Mouse (Mus musculus): ENCODE results near the gene Ptprn2.

Gene Ptprn2

GRCm38 (mm10) chr12:117127485-117127884 lies 642.0 kb downstream of the Ptprn2 start:
- no peak for DNase-seq (ENCODE audit: low read depth, low spot score)

- no peak for DNase-seq (ENCODE audit: low read depth, low spot score)
Observed at GRCm38 (mm10) chr12:117132095-117132494, 646.6 kb downstream of the Ptprn2 start.

GRCm38 (mm10) chr12:117135205-117135604 lies 649.7 kb downstream of the Ptprn2 start:
- DNase-seq (ENCODE audit: low read depth, low spot score): no peak

- no peak for DNase-seq (ENCODE audit: low read depth, low spot score)
Observed at GRCm38 (mm10) chr12:117136472-117137010, 651.0 kb downstream of the Ptprn2 start.

- DNase-seq (ENCODE audit: low read depth, low spot score): no peak
Observed at GRCm38 (mm10) chr12:117140901-117141300, 655.4 kb downstream of the Ptprn2 start.

GRCm38 (mm10) chr12:117141394-117141793 lies 655.9 kb downstream of the Ptprn2 start:
- no peak for DNase-seq (ENCODE audit: low read depth, low spot score)

- no peak for DNase-seq (ENCODE audit: low read depth, low spot score)
Observed at GRCm38 (mm10) chr12:117149176-117149575, 663.7 kb downstream of the Ptprn2 start.

GRCm38 (mm10) chr12:117150611-117151395 lies 665.3 kb downstream of the Ptprn2 start:
- DNase-seq (ENCODE audit: low read depth, low spot score): no peak

GRCm38 (mm10) chr12:117151611-117152010 lies 666.1 kb downstream of the Ptprn2 start:
- no peak for DNase-seq (ENCODE audit: low read depth, low spot score)

GRCm38 (mm10) chr12:117152366-117153165 lies 667.0 kb downstream of the Ptprn2 start:
- no peak for DNase-seq (ENCODE audit: low read depth, low spot score)

- no peak for DNase-seq (ENCODE audit: low read depth, low spot score)
Observed at GRCm38 (mm10) chr12:117153166-117153480, 667.6 kb downstream of the Ptprn2 start.

- DNase-seq (ENCODE audit: low read depth, low spot score): no peak
Observed at GRCm38 (mm10) chr12:117153671-117154355, 668.3 kb downstream of the Ptprn2 start.

- no peak for DNase-seq (ENCODE audit: low read depth, low spot score)
Observed at GRCm38 (mm10) chr12:117154356-117155243, 669.1 kb downstream of the Ptprn2 start.

GRCm38 (mm10) chr12:117155307-117156220 lies 670.0 kb downstream of the Ptprn2 start:
- DNase-seq (ENCODE audit: low read depth, low spot score): no peak

GRCm38 (mm10) chr12:117156256-117156655 lies 670.7 kb downstream of the Ptprn2 start:
- DNase-seq (ENCODE audit: low read depth, low spot score): no peak

GRCm38 (mm10) chr12:117156786-117157185 lies 671.3 kb downstream of the Ptprn2 start:
- no peak for DNase-seq (ENCODE audit: low read depth, low spot score)

GRCm38 (mm10) chr12:117157249-117157648 lies 671.7 kb downstream of the Ptprn2 start:
- DNase-seq (ENCODE audit: low read depth, low spot score): no peak

- no peak for DNase-seq (ENCODE audit: low read depth, low spot score)
Observed at GRCm38 (mm10) chr12:117157660-117158386, 672.3 kb downstream of the Ptprn2 start.

- no peak for DNase-seq (ENCODE audit: low read depth, low spot score)
Observed at GRCm38 (mm10) chr12:117158950-117159668, 673.6 kb downstream of the Ptprn2 start.

All from CD4-positive helper T cell, adult 2 months (primary cell).